Mouse (Mus musculus): ENCODE measurements at regions not wholly inside any gene's neighbourhood (a gene's known extent, or its start where the extent isn't known, plus 50 kb on each side); places are given as distances from the start of the nearest gene placed in this dataset.

GRCm38 (mm10) chr4:47902749-47903148 is 142.2 kb upstream of the Nr4a3 start:
- DNase-seq, result no peak

DNA sequence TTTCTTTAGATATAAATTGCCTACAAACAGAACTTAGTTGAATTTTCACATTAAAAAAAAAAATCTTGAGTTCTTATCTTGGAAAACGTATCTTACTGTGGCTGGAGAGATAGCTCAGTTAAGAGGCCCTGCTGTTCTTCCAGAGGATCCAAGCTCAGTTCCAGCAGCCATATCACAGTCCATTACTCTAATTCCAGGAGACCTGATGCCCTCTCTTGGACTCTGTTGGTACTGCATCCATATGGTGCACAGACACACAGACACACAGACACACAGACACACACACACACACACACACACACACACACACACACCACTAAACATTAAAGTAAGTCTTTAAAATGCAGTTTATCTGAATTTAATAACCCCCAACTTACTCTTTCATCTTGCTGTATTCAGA is 132.7 kb upstream of the Nr4a3 start:
- no peak for DNase-seq

- DNase-seq, result no peak
These were observed 125.4 kb upstream of the Nr4a3 start for GRCm38 (mm10) chr4:47919576-47919975.

GRCm38 (mm10) chr4:47931464-47931863 is 113.5 kb upstream of the Nr4a3 start:
- DNase-seq, result no peak

- DNase-seq, result no peak
These were observed 111.4 kb upstream of the Nr4a3 start for GRCm38 (mm10) chr4:47933526-47933925.

- DNase-seq, result no peak
These were observed 109.4 kb upstream of the Nr4a3 start for GRCm38 (mm10) chr4:47935547-47935946.

DNA sequence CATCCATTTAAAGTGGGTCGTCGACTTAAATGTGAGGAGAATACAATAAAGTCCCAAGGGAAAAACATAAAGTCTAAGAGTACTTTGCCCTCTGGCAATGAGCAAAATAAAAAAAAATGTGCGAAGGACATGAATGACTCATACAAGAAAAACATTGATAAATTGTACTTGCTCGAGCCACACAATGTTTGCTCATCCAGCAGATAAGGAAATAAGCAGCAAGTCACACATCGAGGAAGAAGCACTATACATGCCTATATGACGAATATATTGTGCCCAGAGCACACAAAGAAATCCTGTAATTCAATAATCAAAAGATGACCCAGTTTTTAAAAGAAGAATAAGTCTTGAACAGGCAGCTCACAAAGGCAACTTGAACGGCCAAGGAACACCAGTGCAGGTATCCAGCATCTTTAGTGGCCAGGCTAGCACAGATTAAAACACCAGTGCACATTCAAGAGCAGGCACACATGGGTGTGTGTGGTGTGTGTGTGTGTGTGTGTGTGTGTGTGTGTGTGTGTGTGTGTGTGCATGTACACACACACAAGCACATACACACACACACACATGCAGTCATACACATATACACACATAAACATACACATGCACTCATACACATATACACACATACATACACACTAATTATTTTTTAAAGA is 108.4 kb upstream of the Nr4a3 start:
- DNase-seq, result no peak

DNA sequence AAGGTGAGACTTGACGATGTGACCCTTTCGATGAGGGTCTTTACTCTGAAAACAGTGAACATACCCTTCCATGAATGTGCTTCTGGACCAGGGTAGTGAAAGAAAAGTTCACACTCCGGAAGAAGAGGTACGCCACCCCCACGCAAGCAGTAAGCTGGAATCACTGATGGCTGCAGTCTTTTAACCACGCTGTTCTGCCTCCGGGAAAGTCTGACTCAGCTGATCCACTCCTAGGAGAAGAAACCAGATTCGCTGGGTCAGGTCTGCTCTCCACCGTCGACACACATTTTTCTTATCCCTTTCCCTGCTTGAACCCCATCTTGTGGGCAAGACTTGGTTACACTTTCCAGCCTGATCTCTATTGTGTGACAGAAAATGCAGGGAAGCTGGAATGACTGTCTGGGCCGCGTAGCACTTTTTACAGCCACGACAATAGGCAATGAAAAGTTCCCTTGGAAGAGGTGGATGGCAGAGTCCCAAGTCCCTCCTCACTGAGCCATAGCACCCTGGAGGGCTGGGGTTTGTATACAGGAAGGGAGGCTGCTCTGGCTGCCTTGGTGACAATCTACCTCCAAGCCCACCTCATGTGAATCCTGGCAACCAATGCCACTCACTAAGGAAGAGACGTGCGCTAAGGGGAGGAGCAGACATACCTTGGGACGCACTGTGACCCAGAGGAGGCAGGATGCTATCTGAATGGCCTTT is 96.9 kb upstream of the Nr4a3 start:
- peak; percentile 10 to 13 for DNase-seq

GRCm38 (mm10) chr4:47948789-47949188 is 96.2 kb upstream of the Nr4a3 start:
- no peak for DNase-seq

DNA sequence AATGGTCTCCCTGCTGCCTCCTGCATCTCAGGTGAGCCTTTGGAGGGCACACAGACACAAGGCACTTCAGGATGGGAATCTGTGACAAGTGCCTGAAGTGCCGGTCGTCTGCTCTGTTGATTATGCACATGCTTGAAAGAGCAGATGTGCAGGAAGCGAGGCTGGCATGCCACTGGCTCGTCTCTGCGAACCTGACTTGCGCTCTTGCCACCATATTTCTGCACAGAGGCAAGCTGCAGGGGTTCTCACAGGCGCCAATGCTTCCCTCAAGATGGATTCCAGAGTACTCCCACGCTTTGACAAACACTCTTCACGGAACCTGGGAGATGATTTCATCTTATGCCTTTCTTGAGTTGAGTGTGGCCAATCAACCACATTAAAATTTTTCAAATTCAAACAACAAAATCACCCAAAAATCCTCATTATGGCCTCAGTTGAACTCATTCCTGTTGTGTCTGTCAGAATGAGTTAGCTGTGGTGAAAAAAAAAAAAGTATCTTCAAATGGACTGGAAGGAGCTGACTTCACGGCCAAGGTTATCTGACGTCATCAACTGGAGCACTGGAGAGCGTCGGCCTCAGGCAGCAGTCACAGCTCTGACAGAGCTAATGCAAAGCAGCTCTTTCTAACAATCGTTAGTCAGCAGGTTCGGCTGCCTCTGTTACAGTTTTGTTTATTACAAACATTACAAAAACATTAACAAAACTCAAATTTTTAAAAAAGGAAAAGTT is 90.2 kb upstream of the Nr4a3 start:
- no peak for DNase-seq

DNA sequence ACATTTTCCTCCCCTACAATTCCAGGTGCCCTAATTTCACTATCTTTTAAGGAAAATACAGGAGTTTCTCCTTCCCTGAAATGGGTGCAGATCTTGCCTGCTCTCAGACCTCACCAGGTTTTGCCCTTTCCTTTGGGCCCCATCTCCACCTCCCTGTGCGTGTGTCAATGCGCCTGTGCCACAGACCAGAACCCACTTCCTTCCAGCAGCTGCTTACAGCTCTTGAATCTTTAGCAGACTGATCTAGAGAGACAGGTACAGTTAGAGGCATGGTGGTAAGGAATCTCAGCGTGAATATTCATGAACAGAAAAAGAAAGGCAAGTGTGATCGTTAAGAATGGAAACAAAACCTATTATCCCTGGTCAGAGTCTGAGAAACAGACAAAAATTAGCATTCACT is 80.3 kb upstream of the Nr4a3 start:
- no peak for DNase-seq

- no peak for DNase-seq
These were observed 73.1 kb upstream of the Nr4a3 start for GRCm38 (mm10) chr4:47971861-47972260.

DNA sequence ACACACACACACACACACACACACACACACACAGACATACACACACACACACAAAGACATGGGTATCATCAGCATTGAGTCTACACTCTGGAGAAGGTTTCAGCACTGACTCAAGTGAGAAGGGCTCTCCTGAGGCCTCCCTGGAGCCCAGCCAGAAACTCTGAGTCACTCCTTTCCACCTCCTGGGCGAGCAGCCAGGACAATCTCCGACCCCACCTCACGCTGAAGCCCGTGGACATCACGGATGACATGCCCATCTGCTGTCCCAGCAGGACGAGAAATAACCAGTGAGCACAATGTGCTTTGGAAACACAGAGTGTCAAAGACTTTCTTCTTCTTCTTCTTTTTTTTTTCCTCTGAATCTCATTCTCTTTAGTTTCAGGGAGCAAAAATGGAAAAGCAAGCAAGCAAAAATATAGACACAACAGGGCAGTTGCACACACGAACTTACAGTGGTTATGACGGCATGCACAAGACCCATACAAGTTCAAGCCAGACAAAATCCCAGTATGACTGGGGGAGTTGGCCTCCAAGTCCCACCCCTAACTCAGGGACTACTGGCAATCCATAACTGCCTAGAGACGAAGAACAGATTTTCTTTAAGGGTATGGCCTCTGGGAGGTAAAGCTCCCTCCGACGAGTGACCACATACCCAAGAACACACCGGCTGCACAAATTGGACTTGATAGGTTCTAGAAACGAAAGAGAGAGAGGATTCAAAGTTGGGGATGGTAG is 65.2 kb upstream of the Nr4a3 start:
- DNase-seq, result peak in 1 of 2 experiments; percentile 5

Measured in kidney, adult 8-10 months (tissue).